Mouse (Mus musculus): ENCODE data around the gene Galr2. TPM values are rescaled to one million over a fixed set of nuclear protein-coding genes. Genes with fewer than 3 reads are reported as not detected.
"Not testable (repeated sequence)": the region's sequence is repeated elsewhere in the genome, so short reads cannot be mapped to it uniquely, and the experiment has no call there.

The Galr2 gene
- total RNA-seq, 2 experiments from 2014 or later = not detected

DNA sequence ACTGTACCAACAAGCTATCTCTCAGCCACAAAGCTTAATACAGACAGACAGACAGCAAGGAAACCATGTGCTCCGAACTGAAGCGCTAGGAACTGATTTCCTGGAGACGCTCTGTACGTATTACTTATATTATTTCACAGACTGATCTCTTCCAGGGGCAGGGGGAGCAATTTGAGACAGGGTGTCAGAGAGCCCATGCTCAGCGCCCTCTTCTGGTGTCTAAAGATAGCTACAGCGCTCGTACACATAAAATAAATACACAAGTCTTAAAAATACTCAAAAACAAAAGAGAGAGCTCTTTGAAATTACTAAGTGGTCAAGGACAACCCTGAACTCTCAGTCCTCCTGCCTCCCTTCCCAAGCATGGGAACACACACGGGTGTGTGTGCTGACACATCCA, 13.1 kb upstream of the Galr2 start:
- no peak for DNase-seq (ENCODE audit: low spot score in 2 of 2)
- intact Hi-C loops (cut with DNase I) = no loop called here

DNA sequence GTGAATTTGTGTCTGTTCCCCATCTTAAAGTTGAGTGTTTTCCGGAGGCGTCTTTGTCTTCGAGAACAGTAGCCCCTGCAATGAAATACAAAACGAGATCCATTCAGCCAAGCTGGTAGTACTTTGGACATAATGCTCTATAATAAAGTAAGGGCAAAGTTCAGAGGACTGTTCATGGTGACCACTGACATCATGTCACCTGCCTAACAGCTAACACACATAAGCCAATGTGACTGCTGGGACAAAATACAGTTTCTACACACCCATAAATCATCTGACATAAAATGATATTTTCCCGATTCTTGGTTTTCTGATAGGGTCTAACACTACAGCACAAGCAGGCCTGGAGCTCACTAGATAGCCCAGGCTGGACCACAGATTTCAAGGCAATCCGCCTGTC, 12.4 kb upstream of the Galr2 start:
- no peak for DNase-seq (ENCODE audit: low spot score in 2 of 2)
- intact Hi-C loops (cut with DNase I) = no loop called here

DNA sequence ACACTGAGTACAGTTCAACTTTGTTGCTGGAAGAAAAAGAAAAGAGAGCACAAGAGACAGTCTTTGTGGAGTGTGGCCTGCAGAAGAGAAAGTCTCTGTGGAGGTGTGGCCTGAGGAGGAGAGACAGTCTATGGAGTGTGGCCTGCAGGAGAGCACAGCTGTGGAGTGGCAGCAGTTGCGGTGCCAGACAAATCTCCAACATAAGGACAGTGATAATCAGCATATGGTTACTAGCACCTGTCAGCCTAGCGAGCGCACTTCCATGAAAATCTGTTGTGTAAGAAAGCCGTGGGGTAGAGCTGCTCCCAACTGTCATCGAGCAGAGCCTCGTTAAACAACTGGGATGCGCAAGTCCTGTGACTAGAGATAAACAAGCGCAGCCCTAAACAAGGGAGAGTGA, 11.2 kb upstream of the Galr2 start:
- no peak for DNase-seq (ENCODE audit: low spot score in 2 of 2)
- intact Hi-C loops (cut with DNase I) = no loop called here

DNA sequence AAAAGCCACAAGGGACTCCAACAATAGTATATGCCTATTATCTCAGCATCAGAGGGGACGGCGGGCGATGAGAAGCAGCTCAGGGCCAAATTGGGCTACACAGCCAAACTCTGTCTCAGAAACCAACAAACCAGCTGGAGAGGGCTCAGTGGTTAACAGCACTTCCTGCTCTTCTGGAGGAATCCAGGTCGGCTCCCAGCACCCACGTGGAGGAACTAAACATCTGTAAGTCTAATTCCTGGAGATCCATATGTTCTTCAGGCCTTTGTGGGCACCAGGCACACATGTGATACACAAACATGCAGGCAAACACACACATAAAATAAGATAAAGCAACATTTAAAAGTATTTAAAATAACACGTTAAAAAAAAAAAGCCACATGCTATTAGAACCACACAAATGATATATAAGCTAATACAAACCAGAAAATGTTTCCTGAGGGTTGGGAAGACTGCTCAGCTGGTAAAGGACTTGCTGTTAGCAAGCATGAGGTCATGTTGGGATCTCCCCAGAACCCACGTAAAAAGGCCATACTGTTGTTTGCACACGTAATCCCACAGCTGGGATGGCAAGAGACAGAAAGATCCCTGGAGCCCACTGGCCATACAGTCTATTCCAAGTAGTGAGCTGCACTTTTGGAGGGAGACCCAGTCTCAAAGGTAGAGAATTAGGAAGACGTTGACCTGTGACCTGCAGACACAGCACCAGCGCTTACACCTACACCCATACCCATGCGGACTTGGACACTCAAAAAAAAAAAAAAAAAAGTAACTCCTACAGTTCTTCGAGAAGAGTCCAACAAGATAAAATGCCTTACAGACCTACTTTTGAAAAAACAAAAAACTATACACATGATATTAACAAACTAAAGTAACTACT, 7.9 kb upstream of the Galr2 start:
- DNase-seq (ENCODE audit: low spot score in 2 of 2) = no peak
- intact Hi-C loops (cut with DNase I) = no loop called here

DNA sequence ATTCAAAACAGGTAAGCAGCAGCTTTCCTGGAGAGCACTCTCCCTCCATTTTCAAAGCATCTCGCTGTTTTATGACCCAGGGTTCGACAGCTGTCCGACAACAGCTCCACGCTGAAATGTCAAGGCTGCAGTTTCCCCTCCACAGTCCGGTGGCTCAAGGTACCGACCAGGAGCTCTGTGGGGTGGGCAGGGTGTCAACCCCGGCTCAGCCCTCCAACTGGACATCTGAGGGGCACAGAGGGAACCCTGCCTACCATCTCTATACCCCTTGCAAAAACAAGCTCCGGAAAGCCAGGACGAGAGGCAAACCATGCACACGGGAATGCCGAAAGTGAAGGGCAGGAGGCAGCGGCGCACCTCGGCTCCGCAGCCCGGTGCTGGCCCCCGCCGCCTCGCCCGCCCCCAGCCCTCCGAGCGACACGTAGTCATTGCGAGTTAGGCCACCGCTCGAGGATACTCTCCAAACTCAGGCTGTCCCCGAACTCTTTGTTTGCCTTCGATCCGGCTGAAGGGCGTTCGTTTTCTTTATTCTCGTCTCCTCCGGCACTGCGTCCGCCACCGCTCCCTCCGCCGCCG, 7.2 kb upstream of the Galr2 start:
- no peak for DNase-seq (ENCODE audit: low spot score in 2 of 2)
- intact Hi-C loops (cut with DNase I) = loop anchor here (2.0 kb wide), 1 partner anchor 33 kb away; the partner anchor contains the start of gene Exoc7

DNA sequence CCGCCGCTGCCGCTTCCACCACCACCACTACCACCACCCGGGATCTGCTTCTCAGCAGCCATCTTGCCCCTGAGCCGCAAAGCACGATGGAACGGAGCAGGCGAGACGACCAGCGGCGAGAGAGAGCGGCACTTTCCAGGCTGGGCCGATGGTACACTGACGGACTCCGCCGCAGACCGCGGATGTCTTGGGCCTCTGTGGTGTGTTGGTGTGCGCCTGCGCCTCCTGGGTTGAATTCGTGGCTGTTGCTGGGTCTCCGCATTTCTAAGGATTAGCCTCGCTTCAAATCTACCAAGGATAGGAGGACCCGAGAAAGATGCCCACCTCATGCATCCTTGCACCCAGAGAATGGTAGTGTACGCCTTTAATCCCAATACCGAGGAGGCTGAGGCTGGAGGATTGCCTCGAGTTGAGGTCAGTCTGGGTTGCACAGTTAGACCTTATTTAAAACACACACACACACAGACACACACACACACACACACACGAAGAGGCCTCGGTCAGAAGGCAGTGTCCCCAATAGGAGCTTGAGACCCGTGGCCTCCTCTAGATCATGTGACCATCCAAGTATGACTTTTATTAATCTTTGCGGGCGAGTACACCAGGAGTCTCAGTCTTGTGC, 6.6 kb upstream of the Galr2 start, which contains the start of gene Srp68:
TSS of gene Srp68 (minus strand) at position 173 of the 622 bp plus-strand sequence.
- intact Hi-C loops (cut with DNase I) = loop anchor here (2.0 kb wide), 1 partner anchor 33 kb away; the partner anchor contains the start of gene Exoc7
- DNase-seq (ENCODE audit: low spot score in 2 of 2) = peak; percentile 94 to 97

DNA sequence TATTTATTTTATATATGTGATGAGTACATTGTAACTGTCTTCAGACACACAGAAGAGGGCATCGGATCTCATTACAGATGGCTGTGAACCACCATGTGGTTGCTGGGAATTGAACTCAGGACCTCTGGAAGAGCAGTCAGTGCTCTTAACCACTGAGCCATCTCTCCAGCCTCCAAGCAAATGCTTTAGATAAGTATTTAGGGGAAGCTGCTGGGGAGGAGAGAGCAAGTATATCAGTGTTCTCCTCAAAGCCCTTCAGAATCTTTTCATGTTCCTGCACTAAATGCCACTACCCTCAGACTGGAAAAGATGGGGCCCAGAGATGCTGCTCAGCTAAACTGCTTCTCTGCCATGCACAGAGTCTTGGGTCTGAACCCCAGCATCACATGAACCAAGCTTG, 3.6 kb upstream of the Galr2 start:
- intact Hi-C loops (cut with DNase I); DNase-seq (ENCODE audit: low spot score in 2 of 2): not testable (repeated sequence)

DNA sequence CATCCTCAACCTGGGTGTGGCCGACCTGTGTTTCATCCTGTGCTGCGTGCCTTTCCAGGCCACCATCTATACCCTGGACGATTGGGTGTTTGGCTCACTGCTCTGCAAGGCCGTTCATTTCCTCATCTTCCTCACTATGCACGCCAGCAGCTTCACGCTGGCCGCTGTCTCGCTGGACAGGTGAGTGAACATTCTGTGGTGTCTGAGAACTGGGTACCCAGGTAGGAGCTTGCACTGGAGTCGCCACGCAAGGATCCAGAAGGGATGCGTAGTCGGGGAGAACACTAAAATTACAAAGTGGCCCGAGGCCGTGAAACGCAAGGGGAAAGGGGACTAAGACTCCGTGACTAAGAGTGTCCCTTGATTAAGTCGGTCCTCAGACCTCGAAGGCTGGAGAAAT, 932 bp downstream of the Galr2 start:
- no peak for DNase-seq (ENCODE audit: low spot score in 2 of 2)
- intact Hi-C loops (cut with DNase I) = no loop called here

DNA sequence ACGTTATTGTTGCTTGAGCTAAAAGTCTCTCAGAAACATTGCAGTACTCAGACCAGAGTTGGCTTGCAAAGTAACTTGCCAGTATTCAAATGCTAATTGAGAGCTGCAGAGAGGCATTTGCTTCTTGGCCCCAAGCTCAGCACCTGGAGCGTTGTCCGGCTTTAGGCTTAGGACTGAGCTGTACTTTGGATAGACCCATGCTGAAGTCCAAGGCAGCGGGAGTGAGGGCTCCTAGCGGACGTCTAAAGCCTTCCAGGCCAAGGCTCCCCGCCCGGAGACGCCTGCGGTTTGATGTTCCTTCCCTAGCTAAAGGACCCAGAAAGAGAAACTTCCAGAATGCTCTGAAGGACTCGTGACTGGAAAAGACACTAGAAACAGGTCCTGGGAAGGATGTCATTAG, 1.4 kb downstream of the Galr2 start:
- DNase-seq (ENCODE audit: low spot score in 2 of 2) = no peak
- intact Hi-C loops (cut with DNase I) = no loop called here

DNA sequence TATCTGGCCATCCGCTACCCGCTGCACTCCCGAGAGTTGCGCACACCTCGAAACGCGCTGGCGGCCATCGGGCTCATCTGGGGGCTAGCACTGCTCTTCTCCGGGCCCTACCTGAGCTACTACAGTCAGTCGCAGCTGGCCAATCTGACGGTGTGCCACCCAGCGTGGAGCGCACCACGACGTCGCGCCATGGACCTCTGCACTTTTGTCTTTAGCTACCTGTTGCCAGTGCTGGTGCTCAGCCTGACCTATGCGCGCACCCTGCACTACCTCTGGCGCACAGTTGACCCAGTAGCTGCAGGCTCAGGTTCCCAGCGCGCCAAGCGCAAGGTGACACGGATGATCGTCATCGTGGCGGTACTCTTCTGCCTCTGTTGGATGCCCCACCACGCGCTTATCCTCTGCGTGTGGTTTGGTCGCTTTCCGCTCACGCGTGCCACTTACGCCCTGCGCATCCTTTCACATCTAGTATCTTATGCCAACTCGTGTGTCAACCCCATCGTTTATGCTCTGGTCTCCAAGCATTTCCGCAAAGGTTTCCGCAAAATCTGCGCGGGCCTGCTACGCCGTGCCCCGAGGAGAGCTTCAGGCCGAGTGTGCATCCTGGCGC, 2.3 kb downstream of the Galr2 start:
- DNase-seq (ENCODE audit: low spot score in 2 of 2) = no peak
- intact Hi-C loops (cut with DNase I) = no loop called here

DNA sequence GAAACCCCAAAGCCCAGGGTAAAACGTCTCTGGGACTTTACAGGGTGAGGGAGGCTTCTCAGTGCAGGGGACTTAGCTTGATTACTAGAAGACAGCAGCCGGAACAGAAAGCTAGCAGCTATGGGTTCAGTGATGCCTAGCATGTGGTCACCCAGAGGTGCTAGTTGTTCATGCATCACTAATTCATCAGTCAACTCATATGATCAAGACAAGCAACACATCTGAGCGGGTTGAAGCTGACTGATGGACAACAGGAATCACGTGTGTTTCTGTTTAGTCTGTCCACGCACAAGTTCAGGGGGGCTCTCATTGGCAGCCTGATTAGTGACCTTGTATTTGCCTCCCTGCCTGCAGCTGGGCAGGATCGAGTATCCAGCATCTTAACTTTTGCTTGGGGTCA, 3.2 kb downstream of the Galr2 start:
- intact Hi-C loops (cut with DNase I) = no loop called here
- no peak for DNase-seq (ENCODE audit: low spot score in 2 of 2)

DNA sequence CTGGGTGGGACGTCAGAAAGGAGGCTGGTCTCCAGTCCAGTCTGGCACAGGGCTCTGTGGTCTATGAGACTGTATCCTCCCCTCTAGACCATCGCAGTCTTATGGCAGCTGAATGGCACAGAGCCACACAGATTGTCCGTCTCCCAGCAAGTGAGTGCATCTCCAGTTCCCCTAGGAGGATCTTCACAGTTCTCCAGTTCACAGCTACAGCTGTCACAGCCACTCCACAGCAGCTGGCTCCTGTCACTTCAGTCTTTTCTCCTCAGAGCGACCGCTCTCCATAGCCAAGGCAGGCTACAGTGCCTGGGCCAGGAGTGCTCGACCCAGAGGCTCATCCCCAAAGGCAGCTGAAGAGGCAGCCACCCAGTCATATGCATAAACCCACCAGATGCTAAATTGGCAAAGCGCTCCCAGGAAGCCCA, 5.0 kb downstream of the Galr2 start:
- no peak for DNase-seq (ENCODE audit: low spot score in 2 of 2)
- intact Hi-C loops (cut with DNase I) = no loop called here

DNA sequence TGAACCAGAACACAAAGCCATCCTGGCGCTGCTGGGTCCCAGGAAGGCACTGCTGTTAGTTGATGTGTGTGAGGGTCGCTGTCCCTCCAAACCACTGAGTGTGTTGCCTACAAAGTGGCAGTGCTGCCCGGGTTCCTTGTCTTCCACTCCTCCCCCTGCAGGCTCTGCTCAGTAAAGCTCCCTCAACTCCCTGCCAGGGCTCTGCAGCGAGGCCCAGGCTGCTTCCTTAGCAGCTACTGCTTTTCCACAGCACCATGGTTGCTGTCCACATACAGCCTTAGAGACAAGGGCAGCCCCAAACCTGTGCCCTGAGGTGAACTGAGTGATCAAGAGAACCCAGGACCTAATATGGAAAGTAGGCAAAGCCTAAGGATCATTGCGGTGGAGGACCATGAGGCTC, 6.6 kb downstream of the Galr2 start:
- DNase-seq (ENCODE audit: low spot score in 2 of 2) = no peak
- intact Hi-C loops (cut with DNase I) = no loop called here

DNA sequence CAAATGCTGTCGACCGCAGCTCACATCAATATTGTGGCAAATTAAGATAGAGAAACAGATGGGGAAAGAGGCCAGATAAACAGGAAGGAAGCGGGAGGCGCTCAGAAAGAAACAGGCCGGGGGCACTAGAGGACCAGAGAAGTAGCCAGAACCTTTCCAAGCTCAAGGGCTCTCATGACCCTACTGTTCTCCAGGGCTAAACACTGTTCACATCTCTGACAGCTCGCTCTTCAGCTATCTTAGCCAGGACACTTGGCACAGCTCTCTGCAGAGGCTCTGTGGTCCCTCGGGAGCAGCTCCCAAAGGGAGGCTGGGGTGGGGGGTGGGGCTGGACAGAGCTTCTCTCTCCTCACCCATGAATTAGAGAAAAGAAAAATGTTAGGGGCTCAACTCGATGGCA, 9.8 kb downstream of the Galr2 start:
- no peak for DNase-seq (ENCODE audit: low spot score in 2 of 2)
- intact Hi-C loops (cut with DNase I) = no loop called here

DNA sequence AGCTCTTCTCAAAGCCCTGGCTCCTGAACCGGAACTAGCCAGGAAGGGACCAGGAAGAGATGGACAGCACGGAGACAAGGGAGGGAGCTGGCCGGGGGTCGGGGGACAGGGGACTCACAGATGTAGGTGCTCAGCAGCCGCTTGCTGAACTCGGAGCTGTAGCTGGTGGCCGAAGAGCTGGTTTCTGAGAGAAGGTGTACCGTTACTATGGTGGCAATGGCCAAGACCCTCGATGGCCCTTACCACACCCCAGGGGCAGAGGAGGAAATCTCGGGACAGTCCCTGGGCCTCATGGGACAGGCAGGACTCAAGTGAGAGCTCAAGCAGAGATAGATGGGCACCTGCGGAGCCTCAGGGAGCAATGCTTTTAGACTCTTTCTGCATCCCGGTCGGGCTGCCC, 11.7 kb downstream of the Galr2 start:
- intact Hi-C loops (cut with DNase I) = no loop called here

DNA sequence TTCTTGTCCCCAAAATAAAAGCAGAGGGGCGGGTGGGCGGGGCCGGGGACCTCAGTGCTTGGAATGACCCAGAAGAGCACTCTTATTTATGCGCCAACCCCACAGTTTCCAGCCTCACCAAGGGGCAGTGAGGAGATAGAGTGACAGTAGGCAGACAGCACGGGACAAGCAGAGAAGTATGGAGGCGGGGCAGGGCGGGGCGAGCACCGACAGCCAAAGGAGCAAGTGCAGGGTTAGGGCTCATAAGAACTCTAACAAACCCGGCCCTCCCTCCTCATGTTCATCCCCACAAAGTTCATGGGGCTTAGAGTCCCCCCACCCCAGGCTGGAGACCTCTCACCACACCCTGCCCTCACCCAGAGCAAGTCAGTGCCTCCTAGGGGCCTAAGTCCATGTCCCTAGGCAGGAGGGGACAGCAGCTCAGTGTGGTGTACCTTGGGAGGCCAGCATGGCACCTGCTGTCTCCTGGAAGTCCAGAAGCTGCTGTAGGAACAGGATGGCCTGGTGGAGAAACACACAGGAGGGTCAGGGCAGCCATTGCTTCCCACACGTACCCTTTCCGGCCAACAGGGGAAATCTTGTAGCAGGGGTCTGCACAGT, 12.9 kb downstream of the Galr2 start:
- intact Hi-C loops (cut with DNase I) = loop anchor here (2.0 kb wide), 1 partner anchor 67 kb away; no protein-coding TSS in a partner anchor
- DNase-seq (ENCODE audit: low spot score in 2 of 2) = no peak

More for the DNA sequence above, 11.7 kb downstream of the Galr2 start:
- no peak for DNase-seq (ENCODE audit: low spot score in 2 of 2)

DNA sequence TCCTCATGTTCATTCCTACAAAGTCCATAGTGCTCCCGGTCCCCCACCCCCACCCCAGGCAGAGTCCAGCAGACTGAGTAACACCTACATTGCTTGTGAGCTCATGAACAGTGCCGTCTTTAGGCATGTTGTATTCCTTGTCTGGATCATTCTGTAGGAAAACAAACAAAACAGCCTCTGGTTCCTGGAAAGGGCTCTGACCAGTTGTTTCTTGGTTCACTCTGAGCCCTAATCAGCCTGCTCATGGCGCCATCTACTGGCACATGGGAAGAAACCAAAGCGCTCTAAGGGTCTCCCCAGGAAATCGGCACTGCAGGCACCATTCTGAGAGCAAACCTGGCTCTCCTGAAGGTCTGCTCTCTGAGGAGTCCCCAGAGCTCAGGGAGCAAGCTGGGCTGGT, 13.6 kb downstream of the Galr2 start:
- intact Hi-C loops (cut with DNase I) = loop anchor here (2.0 kb wide), 1 partner anchor 68 kb away; no protein-coding TSS in a partner anchor
- peak; percentile 26 to 50 for DNase-seq (ENCODE audit: low spot score in 2 of 2)

DNA sequence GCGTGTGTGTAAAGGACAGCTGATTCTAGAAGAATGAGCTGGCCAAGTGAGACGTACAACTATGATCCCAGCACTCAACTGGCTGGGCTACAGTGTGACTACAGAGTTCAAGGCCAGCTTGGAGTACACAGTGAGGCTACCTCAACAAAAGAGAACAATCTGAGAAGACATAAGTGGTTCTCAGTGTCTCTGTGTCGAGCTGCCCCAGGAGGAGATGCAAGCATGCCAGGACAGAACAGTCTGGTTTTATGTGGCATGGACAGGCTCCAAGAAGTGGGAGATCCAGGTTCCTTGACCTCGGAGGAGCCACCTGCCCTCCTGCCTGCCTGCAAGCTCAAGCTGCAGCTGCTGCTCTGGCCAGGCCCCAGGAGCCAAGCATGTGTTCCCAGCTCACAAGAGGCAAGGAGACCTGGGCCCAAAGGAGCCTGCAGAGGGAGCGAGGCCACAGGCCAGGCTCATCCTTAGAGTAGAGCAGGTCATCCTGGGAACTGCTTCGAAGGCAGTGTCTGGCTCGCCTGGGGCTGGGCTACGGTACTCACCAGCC, 15.5 kb downstream of the Galr2 start:
- intact Hi-C loops (cut with DNase I) = no loop called here
- no peak for DNase-seq (ENCODE audit: low spot score in 2 of 2)

DNA sequence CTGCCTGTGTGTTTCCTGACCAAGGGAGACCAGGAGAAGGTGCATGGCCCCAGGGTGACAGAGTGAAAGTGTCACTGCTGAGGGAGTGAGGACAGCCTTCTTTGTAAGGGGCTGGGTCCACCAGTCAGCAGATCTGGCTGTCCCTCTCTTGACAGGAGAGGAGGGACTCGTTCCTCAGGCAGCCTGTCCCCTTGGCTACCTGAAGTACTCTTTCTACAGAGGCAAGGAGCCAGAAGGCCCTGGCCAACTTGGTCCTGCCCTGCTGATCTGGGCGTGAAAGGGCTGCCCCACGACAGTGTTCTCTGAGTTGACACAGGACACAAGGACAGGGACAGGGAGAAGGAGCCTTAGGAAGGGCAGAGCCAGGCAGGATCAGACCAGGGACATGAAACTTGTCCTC, 16.3 kb downstream of the Galr2 start:
- no peak for DNase-seq (ENCODE audit: low spot score in 2 of 2)
- intact Hi-C loops (cut with DNase I) = no loop called here

DNA sequence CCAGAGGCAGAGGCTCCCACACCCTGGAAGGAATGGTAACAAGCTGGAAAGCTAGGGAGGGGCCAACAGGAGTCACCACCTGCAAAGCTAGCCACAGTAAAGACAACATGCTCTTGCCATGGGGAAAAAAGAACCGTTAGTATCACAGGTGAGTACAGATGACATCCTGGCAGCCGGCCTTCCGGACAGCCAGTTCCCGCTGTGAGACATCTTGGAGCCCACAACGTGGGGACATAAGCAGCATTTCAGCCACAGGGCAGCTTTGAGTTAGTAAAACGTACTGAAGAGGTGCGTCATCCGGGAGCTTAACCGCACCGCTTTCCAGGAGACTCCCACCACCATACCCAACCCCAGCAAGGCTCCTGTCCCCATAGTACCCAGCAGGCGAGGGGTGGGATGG, 17.5 kb downstream of the Galr2 start:
- intact Hi-C loops (cut with DNase I) = no loop called here
- no peak for DNase-seq (ENCODE audit: low spot score in 2 of 2)

All from left cerebral cortex, postnatal 25 days (tissue).